Mouse (Mus musculus) neural tube, embryonic 14.5 days (tissue): ENCODE data around the gene Rhox3e. TPM values are rescaled to one million over a fixed set of nuclear protein-coding genes. Genes with fewer than 3 reads are reported as not detected.
"Not testable (repeated sequence)": the region's sequence is repeated elsewhere in the genome, so short reads cannot be mapped to it uniquely, and the experiment has no call there.

Experiments
- ATAC-seq: fragments of 200-750 bp; cut with Nextera tagmentation; 2 replicates; pipeline ENCODE4 v1.8.0; 2017; ENCODE audit warnings: low read depth, mild to moderate bottlenecking, moderate TSS enrichment, moderate library complexity
- H3K27ac ChIP-seq: fragments of 300-500 bp; sonication (generic); 2 replicates; pipeline ENCODE4 v1.5.1; 2014; ENCODE audit warnings: low read depth, mild to moderate bottlenecking, control low read depth, low read length, moderate library complexity, mixed read lengths
- H3K27me3 ChIP-seq: fragments of 300-500 bp; sonication (generic); 2 replicates; pipeline ENCODE4 v1.6.1; 2014; ENCODE audit warnings: low read length; ENCODE audit not compliant: control insufficient read depth, insufficient read depth
- H3K36me3 ChIP-seq: fragments of 300-500 bp; sonication (generic); 2 replicates; pipeline ENCODE4 v1.6.1; 2014; ENCODE audit warnings: low read length, mixed read lengths; ENCODE audit not compliant: control insufficient read depth, insufficient read depth
- H3K4me1 ChIP-seq: fragments of 300-500 bp; sonication (generic); 2 replicates; pipeline ENCODE4 v1.6.1; 2014; ENCODE audit warnings: low read length; ENCODE audit not compliant: control insufficient read depth, insufficient read depth
- H3K4me2 ChIP-seq: fragments of 300-500 bp; sonication (generic); 2 replicates; pipeline ENCODE4 v1.6.1; 2014; ENCODE audit warnings: mild to moderate bottlenecking, low read depth, low read length, control low read depth
- H3K4me3 ChIP-seq: fragments of 300-500 bp; sonication (generic); 2 replicates; pipeline ENCODE4 v1.5.1; 2014; ENCODE audit warnings: low read depth, low read length, control low read depth, mixed read lengths
- H3K9ac ChIP-seq: fragments of 300-500 bp; sonication (generic); replicated peaks from 2 replicates; pipeline ENCODE4 v1.6.1; 2014; ENCODE audit warnings: low read depth, mild to moderate bottlenecking, control low read depth, low read length, mixed read lengths
- H3K9me3 ChIP-seq: fragments of 300-500 bp; sonication (generic); 2 replicates; pipeline ENCODE4 v1.6.1; 2016; ENCODE audit warnings: low read length; ENCODE audit not compliant: control insufficient read depth
- WGBS: fragments of 180-500 bp; shearing (Covaris S2); extraction: QIAGEN DNeasy Blood & Tissue Kit; methylation state at CpG from one replicate; pipeline ENCODE4 v1.1.7; 2014; 5-methylcytosine and 5-hydroxymethylcytosine counted together
- polyA plus RNA-seq: library from polyadenylated mRNA; unstranded; fragments of >200 nt; fragmentation: Nextera tagmentation; extraction: Ambion mirVana; gene quantifications from 2 replicates; pipeline ENCODE4 v1.2.1, GENCODE M21; 2014

Gene Rhox3e
- polyA plus RNA-seq = not detected in 2 replicates

- ATAC-seq, H3K36me3 ChIP-seq, H3K9me3 ChIP-seq, H3K4me3 ChIP-seq, H3K27me3 ChIP-seq, H3K9ac ChIP-seq, H3K4me1 ChIP-seq, H3K27ac ChIP-seq, H3K4me2 ChIP-seq: not testable (repeated sequence)
- WGBS = no CpG with 5 or more reads among the region's 4 CpGs
Measured at GRCm38 (mm10) chrX:37541719-37542118, at the start of gene Rhox3e. TSS of gene Rhox3e (plus strand) at chrX:37542019.

- not testable (repeated sequence) for ATAC-seq
Measured at GRCm38 (mm10) chrX:37514059-37514458, 27.8 kb upstream of the Rhox3e start, which contains the start of gene Rhox4d. TSS of gene Rhox4d (plus strand) at chrX:37514359.

GRCm38 (mm10) chrX:37530152-37530551 is 11.7 kb upstream of the Rhox3e start, which contains the start of gene Rhox2e:
TSS of gene Rhox2e (plus strand) at chrX:37530452.
- H3K27ac ChIP-seq, H3K4me1 ChIP-seq, H3K36me3 ChIP-seq, H3K9ac ChIP-seq, H3K9me3 ChIP-seq, ATAC-seq, H3K4me3 ChIP-seq, H3K4me2 ChIP-seq, H3K27me3 ChIP-seq: not testable (repeated sequence)
- 91% methylated on average over 2 of the region's 8 CpGs for WGBS

More at GRCm38 (mm10) chrX:37514059-37514458, 27.8 kb upstream of the Rhox3e start, which contains the start of gene Rhox4d:
- 94% methylated on average over 8 of the region's 18 CpGs for WGBS
- H3K9ac ChIP-seq, H3K4me1 ChIP-seq, H3K4me2 ChIP-seq, H3K27me3 ChIP-seq, H3K9me3 ChIP-seq, H3K4me3 ChIP-seq, H3K27ac ChIP-seq, H3K36me3 ChIP-seq: not testable (repeated sequence)

- H3K36me3 ChIP-seq, H3K27ac ChIP-seq, H3K9me3 ChIP-seq, H3K4me2 ChIP-seq, ATAC-seq, H3K27me3 ChIP-seq, H3K9ac ChIP-seq, H3K4me3 ChIP-seq, H3K4me1 ChIP-seq: not testable (repeated sequence)
- WGBS = 99% methylated on average over 10 of the region's 18 CpGs
Measured at GRCm38 (mm10) chrX:37557112-37557511, 15.3 kb downstream of the Rhox3e start, which contains the start of gene Rhox4e. TSS of gene Rhox4e (plus strand) at chrX:37557412.

- H3K4me2 ChIP-seq, H3K9me3 ChIP-seq, ATAC-seq, H3K9ac ChIP-seq, H3K27me3 ChIP-seq, H3K36me3 ChIP-seq, H3K27ac ChIP-seq, H3K4me1 ChIP-seq, H3K4me3 ChIP-seq: not testable (repeated sequence)
- WGBS = 93% methylated on average over 5 of the region's 8 CpGs
Measured at GRCm38 (mm10) chrX:37571105-37571504, 29.3 kb downstream of the Rhox3e start, which contains the start of gene Rhox2f. TSS of gene Rhox2f (plus strand) at chrX:37571405.

- H3K4me1 ChIP-seq, H3K27me3 ChIP-seq, H3K9ac ChIP-seq, H3K9me3 ChIP-seq, ATAC-seq, H3K4me2 ChIP-seq, H3K4me3 ChIP-seq, H3K36me3 ChIP-seq, H3K27ac ChIP-seq: not testable (repeated sequence)
- WGBS = 84% methylated on average over 2 of the region's 2 CpGs
Measured at GRCm38 (mm10) chrX:37572638-37573037, 30.8 kb downstream of the Rhox3e start.

GRCm38 (mm10) chrX:37580692-37581091 is 38.9 kb downstream of the Rhox3e start, which contains the start of gene Rhox3f:
TSS of gene Rhox3f (plus strand) at chrX:37580992.
- H3K4me1 ChIP-seq, H3K27ac ChIP-seq, H3K9me3 ChIP-seq, H3K4me3 ChIP-seq, H3K36me3 ChIP-seq, ATAC-seq, H3K4me2 ChIP-seq, H3K9ac ChIP-seq, H3K27me3 ChIP-seq: not testable (repeated sequence)

Other genes starting within 250 kb of the Rhox3e start
- not detected in 2 replicates for gene Rhox3a2, start 162.0 kb upstream of the Rhox3e start, polyA plus RNA-seq
- gene Rhox4a2, start 151.2 kb upstream of the Rhox3e start, polyA plus RNA-seq = not detected in 2 replicates
- gene Rhox2b, start 130.0 kb upstream of the Rhox3e start, polyA plus RNA-seq = 0.36 TPM in 1 of 2 replicates, not detected in the other
- not detected in 2 replicates for gene Rhox4b, start 109.5 kb upstream of the Rhox3e start, polyA plus RNA-seq
- gene Rhox2c, start 88.3 kb upstream of the Rhox3e start, polyA plus RNA-seq = not detected in 2 replicates
- gene Rhox3c, start 83.4 kb upstream of the Rhox3e start, polyA plus RNA-seq = not detected in 2 replicates
- not detected in 2 replicates for gene Rhox4c, start 61.7 kb upstream of the Rhox3e start, polyA plus RNA-seq
- not detected in 2 replicates for gene Rhox2d, start 48.6 kb upstream of the Rhox3e start, polyA plus RNA-seq
- not detected in 2 replicates for gene Rhox4d, start 27.7 kb upstream of the Rhox3e start, polyA plus RNA-seq
- gene Rhox2e, start 11.6 kb upstream of the Rhox3e start, polyA plus RNA-seq = not detected in 2 replicates
- gene Rhox4e, start 15.4 kb downstream of the Rhox3e start, polyA plus RNA-seq = not detected in 2 replicates
- not detected in 2 replicates for gene Rhox2f, start 29.4 kb downstream of the Rhox3e start, polyA plus RNA-seq
- gene Rhox3f, start 39.0 kb downstream of the Rhox3e start, polyA plus RNA-seq = not detected in 2 replicates
- gene Rhox4f, start 65.7 kb downstream of the Rhox3e start, polyA plus RNA-seq = not detected in 2 replicates
- gene Rhox3g, start 86.6 kb downstream of the Rhox3e start, polyA plus RNA-seq = not detected in 2 replicates
- not detected in 2 replicates for gene Rhox2g, start 101.5 kb downstream of the Rhox3e start, polyA plus RNA-seq
- not detected in 2 replicates for gene Rhox4g, start 109.3 kb downstream of the Rhox3e start, polyA plus RNA-seq
- not detected in 2 replicates for gene Rhox3h, start 126.7 kb downstream of the Rhox3e start, polyA plus RNA-seq
- not detected in 2 replicates for gene Rhox2h, start 131.3 kb downstream of the Rhox3e start, polyA plus RNA-seq